Mouse (Mus musculus): ENCODE data around the gene Clec2g.

DNA sequence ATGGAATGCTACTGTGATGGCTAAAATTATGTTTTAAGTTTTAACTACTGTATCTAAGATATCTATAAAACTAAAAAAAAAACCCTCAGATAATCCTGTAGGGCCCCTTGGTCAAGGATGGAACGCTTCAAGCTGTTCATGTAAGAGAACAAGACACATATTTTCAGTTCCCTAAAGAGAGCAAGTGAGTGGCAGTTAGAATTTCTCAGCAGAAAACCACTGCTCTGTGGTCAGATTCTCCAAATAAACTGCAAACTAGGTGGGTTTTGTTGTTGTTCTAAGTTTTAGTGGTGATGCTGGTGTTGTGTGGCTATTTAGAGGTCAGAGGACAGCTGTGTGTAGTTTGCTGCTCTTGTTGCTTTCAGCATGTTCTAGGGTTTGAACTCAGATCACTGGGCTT lies 80.2 kb downstream of the Clec2g start:
- TF ChIP-seq POLR2A (IDR thresholded peaks at IDR 0.05; ENCODE audit: borderline replicate concordance, extremely low read depth, low read depth, low read length) (no peak), CTCF (IDR thresholded peaks at IDR 0.05; ENCODE audit: insufficient read depth, low read length) (no peak)
